8 mouse cellular contexts compared by ENCODE assay signal in genomic region chr5:151650700-151651410, GRCm38 (mm10). TPM values are rescaled to one million over a fixed set of nuclear protein-coding genes. Genes with fewer than 3 reads are reported as not detected.
DNase-seq lines count a peak whose midpoint lies in the region; ATAC-seq lines count a peak whose summit lies in the region.

Rfc3 (minus strand) TSS chr5:151651242.

- intact Hi-C loops in gastrocnemius, postnatal 14 days (cut with DNase I; ENCODE audit: low total_unique reads): no loop called here
- intact Hi-C loops in left cerebral cortex, postnatal 10 days (cut with DNase I): no loop called here

- DNase-seq in adrenal gland, adult (ENCODE audit: inconsistent age in 2 of 2, low spot score in 1 of 2): peak; percentile 94 to 98
- DNase-seq in embryo, embryonic 10.5 days (ENCODE audit: low spot score): peak; percentile 97
- peak; percentile 95 for DNase-seq in gastrocnemius, postnatal 14 days
- DNase-seq in left cerebral cortex, postnatal 10 days (ENCODE audit: extremely low spot score in 1 of 2, low spot score in 2 of 2): peak; percentile 95 to 97
- DNase-seq in right cerebral cortex, postnatal 25 days: peak; percentile 93
- peak; percentile 90 to 98 for DNase-seq in urinary bladder, postnatal 4 days (ENCODE audit: low spot score in 2 of 2)

- peak; percentile 100 for ATAC-seq in inflammation-experienced regulatory T-cells, adult 6 months
- ATAC-seq in megakaryocyte-erythroid progenitor cell, adult 5-6 weeks (replicated peaks; ENCODE audit: low FRiP score, low TSS enrichment, poor library complexity, severe bottlenecking): peak; percentile 99

RNA-seq across cellular contexts. Expression of gene Rfc3, which starts in this region (rescaled TPM):
- 1 to 10 TPM; 3.4 to 3.7 TPM for total RNA-seq in gastrocnemius, postnatal 14 days (2021)
- polyA plus RNA-seq in inflammation-experienced regulatory T-cells, adult 6 months (2017; shearing (Covaris generic)): 10 to 100 TPM; 33.1 to 70.8 (median 35.1) TPM
- total RNA-seq in left cerebral cortex, postnatal 10 days (2021): 10 to 100 TPM; 12.0 to 13.0 TPM
- total RNA-seq in megakaryocyte-erythroid progenitor cell, adult 5-6 weeks (2014; fragmentation: Nextera tagmentation): 93.8 and 99.5 TPM in 2 replicates
- 54.0 and 56.5 TPM in 2 replicates for total RNA-seq in megakaryocyte-erythroid progenitor cell, adult 5-6 weeks (2017)

Comparison
In these comparisons a context has a peak if more than half of its experiments do, and no peak if none do; other contexts are left out.
1. Peak in every context shown above with its lines: DNase-seq and ATAC-seq.